Mouse (Mus musculus): ENCODE data around the gene Selenov. TPM values are rescaled to one million over a fixed set of nuclear protein-coding genes. Genes with fewer than 3 reads are reported as not detected.

Gene Selenov
- polyA plus RNA-seq, 1 experiment from 2014 or later, result 0.13 TPM

GRCm38 (mm10) chr7:28318036-28318435 lies 27.1 kb upstream of the Selenov start:
- Histone ChIP-seq H3K9ac (no peak overlapping the region), H3K36me3 (peaks cover 92% of the 10 kb centered on the region), H3K9me3 (replicated peaks) (no peaks in the 10 kb centered on the region), H3K27ac (replicated peaks) (no peak overlapping the region), H3K4me3 (replicated peaks) (no peak overlapping the region), H3K4me1 (no peaks in the 10 kb centered on the region), H3K27me3 (no peaks in the 10 kb centered on the region), H3K4me2 (replicated peaks) (no peak overlapping the region)
- 84% methylated on average over 3 of the region's 3 CpGs for WGBS
- no peak for ATAC-seq (ENCODE audit: insufficient number of reproducible peaks, low FRiP score, low TSS enrichment, low read depth)

DNA sequence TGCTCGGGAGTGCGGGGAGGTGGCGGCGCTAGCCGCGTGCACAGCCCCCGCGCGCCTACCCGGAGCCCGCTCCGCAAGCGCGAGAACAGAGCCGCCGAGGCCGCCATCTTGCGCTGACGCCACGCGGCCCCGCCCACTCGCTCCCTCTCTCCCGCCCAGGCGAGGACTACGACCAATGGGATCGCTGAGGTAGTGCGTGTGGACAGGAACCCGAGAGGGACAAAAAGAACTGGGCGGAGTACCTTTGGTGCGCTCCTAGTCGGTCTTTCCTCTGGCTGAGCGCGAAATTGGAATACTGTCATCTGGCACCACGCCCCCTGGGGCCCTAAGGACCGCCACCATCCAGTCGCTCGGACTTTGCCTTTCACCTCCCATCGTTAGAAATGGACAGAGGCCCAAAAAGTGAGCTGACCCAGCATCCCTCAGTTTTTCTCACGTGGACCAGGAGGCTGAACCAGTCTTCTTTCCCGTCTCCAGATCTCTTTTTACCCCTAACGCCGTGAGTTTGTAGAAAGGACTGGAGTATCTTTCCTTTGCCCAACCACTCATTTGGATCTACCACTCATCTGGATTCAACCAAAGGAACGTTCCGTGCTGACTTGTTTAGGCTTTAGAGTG lies 21.0 kb upstream of the Selenov start, which contains the start of gene Timm50:
Timm50 (minus strand) TSS at position 147 of the 618 bp plus-strand sequence.
- Histone ChIP-seq H3K27me3 (no peaks in the 10 kb centered on the region), H3K4me1 (peaks cover 19% of the 10 kb centered on the region), H3K9ac (peak within 1 kb of the TSS; percentile 90), H3K4me2 (replicated peaks) (peak within 1 kb of the TSS; percentile 74), H3K4me3 (replicated peaks) (peak within 1 kb of the TSS; percentile 99), H3K9me3 (replicated peaks) (no peaks in the 10 kb centered on the region), H3K36me3 (peaks cover 65% of the 10 kb centered on the region), H3K27ac (replicated peaks) (peak within 1 kb of the TSS; percentile 70; the same call in 1 of the 2 replicates)
- WGBS, result under 1% methylated on average over 45 of the region's 45 CpGs
- ATAC-seq (ENCODE audit: insufficient number of reproducible peaks, low FRiP score, low TSS enrichment, low read depth), result peak; percentile 94

DNA sequence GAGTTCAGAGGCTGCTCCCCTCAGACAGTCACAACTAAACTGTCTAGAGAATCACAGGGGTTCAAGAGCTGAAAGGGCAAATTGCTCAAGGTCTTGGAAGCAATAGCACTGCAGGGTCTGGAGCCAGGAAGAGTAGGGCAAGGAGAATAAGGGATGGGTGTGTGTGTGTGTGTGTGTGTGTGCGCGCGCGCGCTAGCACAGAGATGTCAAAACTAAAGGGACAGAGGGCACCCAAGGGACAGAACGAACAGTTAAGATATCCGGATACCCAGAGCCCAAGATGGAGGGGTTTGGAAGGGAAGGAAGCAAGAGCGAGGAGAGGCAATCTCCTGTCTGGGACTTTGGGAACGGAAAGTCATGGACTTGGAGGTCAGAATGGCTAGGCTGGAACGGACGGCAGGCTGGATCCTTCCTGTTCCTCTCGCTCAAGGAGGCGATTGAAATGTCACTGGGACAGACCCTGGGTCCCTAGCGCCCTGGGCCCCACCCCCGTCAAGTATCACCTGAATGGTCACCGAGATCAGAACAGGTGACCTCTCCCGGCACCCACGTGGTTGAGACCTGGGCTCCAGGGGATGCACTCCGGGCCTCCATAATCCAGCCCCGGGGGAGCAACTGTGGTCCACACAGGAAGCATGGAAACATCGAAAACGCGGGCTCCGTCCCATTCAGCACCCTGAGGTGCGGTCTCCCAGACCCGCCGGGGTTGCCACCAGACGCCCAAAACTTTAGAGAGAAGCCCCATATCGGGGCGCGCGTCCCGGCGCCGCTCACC lies 20.4 kb upstream of the Selenov start:
- H3K9ac ChIP-seq, result peak overlapping the region; percentile 90
- no peaks in the 10 kb centered on the region for H3K9me3 ChIP-seq (replicated peaks)
- peaks cover 19% of the 10 kb centered on the region for H3K4me1 ChIP-seq
- peak; percentile 45 for ATAC-seq (ENCODE audit: insufficient number of reproducible peaks, low FRiP score, low TSS enrichment, low read depth)
- peak overlapping the region; percentile 70; the same call in 1 of the 2 replicates for H3K27ac ChIP-seq (replicated peaks)
- no peaks in the 10 kb centered on the region for H3K27me3 ChIP-seq
- peak overlapping the region; percentile 74 for H3K4me2 ChIP-seq (replicated peaks)
- 4% methylated on average over 35 of the region's 35 CpGs for WGBS
- H3K4me3 ChIP-seq (replicated peaks), result peak overlapping the region; percentile 99
- peaks cover 65% of the 10 kb centered on the region for H3K36me3 ChIP-seq

DNA sequence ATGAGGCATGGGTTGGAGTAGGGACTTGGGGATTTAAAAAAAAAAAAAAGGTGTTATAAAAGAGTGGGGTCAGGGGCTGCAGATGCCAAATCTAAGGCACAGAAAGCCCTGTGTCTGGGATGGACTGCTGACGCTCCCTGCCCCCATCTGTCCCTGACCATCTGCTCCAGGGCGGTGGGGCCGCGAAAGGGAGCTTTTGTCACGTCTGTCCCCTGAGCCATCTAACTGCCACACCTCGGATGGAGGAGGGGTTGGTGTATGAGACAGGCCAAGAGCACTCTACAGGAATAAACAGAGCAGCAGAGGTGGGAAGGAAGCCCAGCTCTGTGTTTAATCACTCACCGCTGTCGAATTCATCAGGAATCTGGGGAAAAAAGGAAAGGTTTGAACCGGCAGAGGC lies 18.8 kb upstream of the Selenov start:
- ATAC-seq (ENCODE audit: insufficient number of reproducible peaks, low FRiP score, low TSS enrichment, low read depth), result no peak
- Histone ChIP-seq H3K4me3 (replicated peaks) (no peak overlapping the region), H3K27me3 (no peaks in the 10 kb centered on the region), H3K27ac (replicated peaks) (no peak overlapping the region), H3K9ac (no peak overlapping the region), H3K4me1 (peaks cover 19% of the 10 kb centered on the region), H3K36me3 (peaks cover 65% of the 10 kb centered on the region), H3K4me2 (replicated peaks) (no peak overlapping the region), H3K9me3 (replicated peaks) (no peaks in the 10 kb centered on the region)
- WGBS, result 60% methylated on average over 9 of the region's 9 CpGs

DNA sequence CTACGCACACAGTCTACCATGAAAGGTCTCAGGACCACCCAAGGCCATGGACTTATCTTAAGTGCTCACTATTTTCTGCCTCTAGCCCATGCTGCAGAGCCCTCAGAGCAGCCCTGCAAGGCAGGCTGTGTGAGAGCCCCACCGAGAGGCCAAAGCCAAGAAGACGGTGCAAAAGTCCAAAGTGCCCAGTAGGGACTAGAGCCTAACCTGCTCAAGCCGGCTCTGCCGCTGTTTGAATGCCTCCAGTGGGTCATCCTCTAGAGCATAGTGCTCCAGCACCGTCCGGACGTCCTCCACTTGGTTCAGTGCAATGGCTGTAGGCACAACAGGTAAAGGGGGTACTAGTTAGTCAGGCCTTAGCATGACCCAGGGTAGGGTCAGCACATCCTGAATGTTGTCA lies 15.2 kb upstream of the Selenov start:
- Histone ChIP-seq H3K4me1 (peaks cover 24% of the 10 kb centered on the region), H3K9ac (no peak overlapping the region), H3K4me3 (replicated peaks) (no peak overlapping the region), H3K9me3 (replicated peaks) (no peaks in the 10 kb centered on the region), H3K4me2 (replicated peaks) (no peak overlapping the region), H3K27me3 (peaks cover 27% of the 10 kb centered on the region), H3K36me3 (peaks cover 58% of the 10 kb centered on the region), H3K27ac (replicated peaks) (no peak overlapping the region)
- ATAC-seq (ENCODE audit: insufficient number of reproducible peaks, low FRiP score, low TSS enrichment, low read depth), result no peak
- WGBS, result 90% methylated on average over 8 of the region's 8 CpGs

GRCm38 (mm10) chr7:28305641-28306040 lies 14.7 kb upstream of the Selenov start:
- WGBS, result 88% methylated on average over 10 of the region's 10 CpGs
- Histone ChIP-seq H3K27me3 (peaks cover 31% of the 10 kb centered on the region), H3K4me3 (replicated peaks) (no peak overlapping the region), H3K27ac (replicated peaks) (no peak overlapping the region), H3K9me3 (replicated peaks) (no peaks in the 10 kb centered on the region), H3K4me2 (replicated peaks) (no peak overlapping the region), H3K36me3 (peaks cover 58% of the 10 kb centered on the region), H3K4me1 (peaks cover 20% of the 10 kb centered on the region), H3K9ac (no peak overlapping the region)
- ATAC-seq (ENCODE audit: insufficient number of reproducible peaks, low FRiP score, low TSS enrichment, low read depth), result no peak

GRCm38 (mm10) chr7:28301616-28302433 lies 10.8 kb upstream of the Selenov start, which contains the start of gene Dll3:
Gene Dll3 (minus strand): TSS chr7:28302238.
- Histone ChIP-seq H3K9me3 (replicated peaks) (no peaks in the 10 kb centered on the region), H3K27ac (replicated peaks) (no peak within 1 kb of the TSS), H3K4me2 (replicated peaks) (peak within 1 kb of the TSS; percentile 44), H3K4me1 (peaks cover 20% of the 10 kb centered on the region), H3K4me3 (replicated peaks) (peak within 1 kb of the TSS; percentile 27), H3K27me3 (peaks cover 70% of the 10 kb centered on the region), H3K36me3 (peaks cover 22% of the 10 kb centered on the region), H3K9ac (no peak within 1 kb of the TSS)
- no peak for ATAC-seq (ENCODE audit: insufficient number of reproducible peaks, low FRiP score, low TSS enrichment, low read depth)
- WGBS, result 1% methylated on average over 30 of the region's 30 CpGs

DNA sequence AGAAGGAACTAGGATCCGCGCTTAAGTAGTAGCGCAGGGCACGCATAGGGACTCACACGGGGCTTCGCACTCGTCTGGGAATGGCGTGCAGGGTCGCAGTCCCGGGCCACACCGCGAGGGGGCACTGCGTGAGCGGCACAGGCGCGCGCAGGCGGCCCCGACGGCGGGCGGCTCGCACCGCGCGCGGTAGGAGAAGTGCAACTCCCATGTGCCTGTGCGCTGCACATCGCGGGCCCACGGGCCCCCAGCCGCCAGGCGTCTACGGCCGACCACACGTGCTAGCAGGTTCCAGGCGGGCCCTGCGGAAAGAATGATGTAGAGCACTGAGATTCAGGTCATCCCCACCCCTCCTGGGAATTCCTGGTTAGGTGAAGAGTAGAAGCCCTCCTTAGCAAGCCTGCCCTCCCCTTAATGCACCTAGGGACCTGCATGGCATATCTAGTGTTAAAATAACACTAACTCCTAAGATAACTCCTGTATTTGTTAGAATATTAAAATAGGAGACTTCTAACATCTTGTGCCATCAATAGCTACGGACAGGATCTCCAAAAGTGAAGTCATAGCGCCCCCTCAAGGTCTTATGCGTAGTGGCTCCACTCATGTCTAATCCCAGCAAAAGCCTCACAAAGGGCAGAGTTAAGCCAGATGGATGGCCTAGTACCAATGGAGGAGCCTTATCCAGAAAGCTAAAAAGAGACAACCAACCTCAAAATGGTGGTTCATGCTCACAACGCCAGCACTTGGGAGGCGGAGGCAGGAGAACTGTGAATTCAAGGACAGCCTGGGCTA lies 8.0 kb upstream of the Selenov start:
- 0 out of 2 replicates have a peak, but pooled peaks have one; percentile 25 for ATAC-seq (ENCODE audit: insufficient number of reproducible peaks, low FRiP score, low TSS enrichment, low read depth)
- Histone ChIP-seq H3K9ac (no peak overlapping the region), H3K4me3 (replicated peaks) (peak overlapping the region; percentile 15; the same call in 1 of the 2 replicates), H3K4me2 (replicated peaks) (peak overlapping the region; percentile 34), H3K36me3 (no peaks in the 10 kb centered on the region), H3K9me3 (replicated peaks) (no peaks in the 10 kb centered on the region), H3K27me3 (peaks cover 93% of the 10 kb centered on the region), H3K27ac (replicated peaks) (no peak overlapping the region), H3K4me1 (peaks cover 25% of the 10 kb centered on the region)
- WGBS, result 7% methylated on average over 43 of the region's 43 CpGs

- 3% methylated on average over 63 of the region's 63 CpGs for WGBS
- peak overlapping the region; percentile 50 for H3K4me3 ChIP-seq (replicated peaks)
- peaks cover 23% of the 10 kb centered on the region for H3K4me1 ChIP-seq
- H3K27me3 ChIP-seq, result peaks cover 95% of the 10 kb centered on the region
- H3K4me2 ChIP-seq (replicated peaks), result peak overlapping the region; percentile 81
- no peak overlapping the region for H3K27ac ChIP-seq (replicated peaks)
- no peaks in the 10 kb centered on the region for H3K36me3 ChIP-seq
- H3K9me3 ChIP-seq (replicated peaks), result no peaks in the 10 kb centered on the region
- ATAC-seq (ENCODE audit: insufficient number of reproducible peaks, low FRiP score, low TSS enrichment, low read depth), result peak; percentile 53; the same call in 1 of the 2 replicates
- peak overlapping the region; percentile 10; the same call in 1 of the 2 replicates for H3K9ac ChIP-seq
Observed at GRCm38 (mm10) chr7:28294481-28294880, 3.5 kb upstream of the Selenov start.

DNA sequence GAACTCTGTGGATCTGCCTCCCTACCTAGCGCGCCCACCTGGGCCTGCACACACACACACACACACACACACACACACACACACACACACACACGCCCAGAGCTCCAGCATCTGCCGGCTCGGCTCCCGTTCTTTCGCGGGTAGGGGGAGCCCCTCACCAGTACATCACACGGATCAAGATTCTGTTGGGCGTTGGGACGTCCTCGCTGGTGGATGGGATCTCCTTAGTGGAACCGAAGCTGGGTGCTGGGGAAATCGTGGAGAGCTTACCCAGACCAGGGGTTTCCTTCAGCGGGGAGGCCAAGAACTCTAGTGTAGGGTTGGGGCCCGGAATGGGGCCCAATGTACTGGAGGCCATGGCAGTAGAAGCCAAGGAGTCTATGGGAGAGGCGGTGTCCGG lies 821 bp downstream of the Selenov start:
- Histone ChIP-seq H3K9me3 (replicated peaks) (no peaks in the 10 kb centered on the region), H3K4me3 (replicated peaks) (peak overlapping the region; percentile 22), H3K9ac (no peak overlapping the region), H3K4me2 (replicated peaks) (peak overlapping the region; percentile 49), H3K4me1 (peaks cover 16% of the 10 kb centered on the region), H3K36me3 (no peaks in the 10 kb centered on the region), H3K27ac (replicated peaks) (no peak overlapping the region), H3K27me3 (peaks cover 82% of the 10 kb centered on the region)
- under 1% methylated on average over 18 of the region's 18 CpGs for WGBS
- ATAC-seq (ENCODE audit: insufficient number of reproducible peaks, low FRiP score, low TSS enrichment, low read depth), result no peak

Measured in embryonic facial prominence, embryonic 15.5 days (tissue).